Mouse (Mus musculus) heart, adult 18-20 months (tissue): ENCODE results near the gene 4930558K02Rik. TPM values are rescaled to one million over a fixed set of nuclear protein-coding genes. Genes with fewer than 3 reads are reported as not detected.

Experiments
- DNase-seq, 2 experiments: peaks; one replicate each; pipeline ENCODE4 v3.0.0; 2021 to 2022; ENCODE audit warnings: mixed read lengths in 1 of 2
- total RNA-seq, 2 experiments: library from RNA; stranded (reverse); gene quantifications; 2 replicates each; pipeline ENCODE4 v1.2.3; 2021

4930558K02Rik gene
- total RNA-seq, 2 experiments from 2014 or later, result not detected

DNA sequence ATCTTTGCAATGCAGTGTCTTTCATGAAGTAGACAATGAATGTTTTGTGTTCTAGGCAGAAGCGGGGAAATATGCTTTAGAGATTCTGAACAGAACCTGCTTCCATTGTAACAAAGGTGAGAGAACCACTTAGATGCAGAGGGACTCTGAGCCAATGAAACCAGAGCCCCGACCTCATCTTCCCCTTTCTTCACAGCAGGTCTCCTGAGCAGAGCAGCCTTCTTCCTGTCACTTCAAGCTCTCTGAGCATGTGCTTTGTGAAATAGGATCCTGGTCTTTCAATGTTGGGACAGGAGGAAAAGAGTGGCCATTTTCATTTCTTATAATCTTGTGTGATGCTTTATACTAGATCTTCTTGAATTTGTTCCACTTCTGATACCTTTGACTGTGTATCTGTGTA lies 79.3 kb downstream of the 4930558K02Rik start:
- no peak for DNase-seq

DNA sequence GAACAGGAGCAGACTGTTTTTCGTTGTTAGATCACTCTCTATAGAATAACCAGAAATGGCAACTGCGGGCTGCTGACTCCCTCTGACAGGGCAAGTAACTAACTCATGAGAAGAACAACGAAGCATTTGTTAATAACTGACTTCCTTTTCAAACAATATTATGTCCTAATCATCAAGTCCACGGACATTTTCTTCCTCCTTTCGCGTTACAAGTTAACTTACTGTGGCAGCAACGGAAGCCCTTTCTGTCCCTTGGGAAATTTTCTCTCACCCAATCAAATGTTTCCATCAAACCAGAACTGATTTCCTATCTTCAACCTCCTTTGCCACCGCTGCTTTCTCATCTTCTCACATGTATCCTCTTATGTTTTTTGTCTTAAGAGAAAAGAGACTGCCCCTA lies 82.2 kb downstream of the 4930558K02Rik start:
- no peak for DNase-seq

DNA sequence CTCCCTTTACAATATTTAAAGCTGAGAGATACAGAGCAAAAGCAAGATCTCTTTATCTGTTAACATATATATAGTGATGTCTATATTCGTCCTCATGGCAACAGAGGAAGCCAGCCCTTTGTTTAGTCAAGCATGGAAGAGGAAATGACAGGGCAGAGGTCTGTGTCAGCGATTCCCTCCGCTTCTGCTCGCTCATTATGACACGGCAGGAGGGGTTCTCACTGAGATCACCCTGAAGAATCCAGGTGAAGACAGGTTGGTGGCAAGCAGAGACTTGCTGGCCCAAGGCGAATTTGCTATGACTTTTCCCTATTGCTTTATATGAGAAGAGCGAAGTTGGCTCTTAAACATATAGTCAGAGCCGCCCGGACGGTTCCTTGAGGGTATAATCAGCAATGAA lies 83.3 kb downstream of the 4930558K02Rik start:
- peak; percentile 7 to 10 for DNase-seq

DNA sequence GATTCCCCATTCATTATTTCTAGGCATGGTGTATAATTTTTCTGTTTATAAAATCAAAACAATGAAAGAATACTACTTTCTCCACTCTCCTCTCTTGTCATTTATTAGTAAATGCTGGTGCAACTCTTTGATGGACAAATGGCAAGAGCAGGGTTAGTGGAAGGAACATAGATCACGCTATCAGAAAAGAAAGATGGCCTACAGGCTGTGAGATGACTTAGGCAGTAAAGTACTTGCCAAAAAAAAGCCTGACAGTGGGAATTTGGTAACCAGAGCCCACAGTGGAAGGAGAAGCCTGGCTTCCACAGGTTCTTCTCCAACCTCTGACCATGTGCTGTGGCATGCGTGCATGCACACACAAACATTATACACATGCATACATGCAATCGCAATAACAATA lies 84.4 kb downstream of the 4930558K02Rik start:
- DNase-seq, result no peak

DNA sequence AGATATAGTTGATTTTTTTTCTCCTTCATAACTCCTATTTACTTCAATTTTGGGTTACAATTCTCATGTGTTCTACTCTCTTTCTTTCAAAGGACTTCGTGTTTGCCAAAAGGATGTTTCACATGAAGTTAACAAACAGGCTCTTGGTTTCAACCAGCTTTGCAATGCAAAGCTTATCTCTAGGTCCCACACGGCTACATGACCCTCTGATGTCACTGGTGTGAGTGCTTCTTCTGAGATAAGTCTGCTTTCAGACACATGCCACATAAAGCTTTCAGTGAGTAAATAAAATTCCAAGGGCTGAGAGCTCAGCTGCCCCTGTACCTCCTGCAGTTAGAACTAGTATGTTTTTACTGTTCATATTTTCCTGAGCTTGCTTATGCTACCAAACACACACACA lies 84.9 kb downstream of the 4930558K02Rik start:
- no peak for DNase-seq

DNA sequence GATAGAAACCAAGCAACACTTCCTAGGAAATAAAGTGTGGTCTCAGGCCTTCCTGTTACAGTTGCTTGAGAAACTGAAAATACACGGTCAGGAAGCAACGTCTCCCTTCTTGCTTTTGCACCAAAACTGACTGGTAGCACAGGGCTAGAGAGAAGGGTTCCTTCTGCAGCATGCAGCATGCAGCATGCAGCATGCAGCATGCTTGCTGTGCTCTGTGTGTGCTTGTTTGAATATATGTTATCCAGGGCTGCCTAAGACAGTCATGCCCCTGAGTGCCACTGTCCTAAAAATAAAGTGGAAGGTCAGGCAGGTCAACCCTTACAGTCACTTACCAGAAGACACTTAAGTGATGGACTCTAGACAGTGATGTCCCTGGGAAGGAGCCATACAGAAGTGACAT lies 85.3 kb downstream of the 4930558K02Rik start:
- DNase-seq, result no peak

Other genes starting within 250 kb of the 4930558K02Rik start
- under 1 TPM in 1 of 2 experiments, not detected in 1; 0.15 TPM for gene Fasl, start 191.1 kb downstream of the 4930558K02Rik start, total RNA-seq
- 10 to 100 TPM; 14.1 to 14.8 TPM for gene Suco, start 103.0 kb downstream of the 4930558K02Rik start, total RNA-seq
- 10 to 100 TPM in 1 of 2 experiments, 1 to 10 TPM in 1; 8.9 to 11.6 TPM for gene Pigc, start 10.4 kb downstream of the 4930558K02Rik start, total RNA-seq